ENCODE assay signal across 8 mouse cellular contexts in genomic region chr14:60559826-60560529, GRCm38 (mm10).
DNase-seq lines count a peak whose midpoint lies in the region; ATAC-seq lines count a peak whose summit lies in the region.

No protein-coding gene starts in this region.

- no peak for ATAC-seq in CD4-positive, CD25-positive, alpha-beta regulatory T cell, adult 4 months
- ATAC-seq in neural tube, embryonic 15.5 days (ENCODE audit: low FRiP score), result no peak
- ATAC-seq in forebrain, embryonic 15.5 days (replicated peaks), result 0 out of 2 replicates have a peak, but pooled peaks have one; percentile 19
- ATAC-seq in activated CD4-positive, CD25-positive, alpha-beta regulatory T cell, adult 4 months, result no peak

- H3K9me3 ChIP-seq in neural tube, embryonic 15.5 days (replicated peaks), result no peaks in the 10 kb centered on the region
- no peaks in the 10 kb centered on the region for H3K9me3 ChIP-seq in forebrain, embryonic 15.5 days

- H3K4me1 ChIP-seq in neural tube, embryonic 15.5 days, result peaks cover 12% of the 10 kb centered on the region
- H3K4me1 ChIP-seq in forebrain, embryonic 15.5 days, result peaks cover under 1% of the 10 kb centered on the region; the same call in 1 of the 2 replicates

- no peak overlapping the region for H3K4me2 ChIP-seq in neural tube, embryonic 15.5 days
- no peak overlapping the region for H3K4me2 ChIP-seq in forebrain, embryonic 15.5 days (replicated peaks)

- DNase-seq in CD4-positive, CD25-positive, alpha-beta regulatory T cell, adult 2 months (ENCODE audit: low read depth, low spot score), result peak; percentile 37
- DNase-seq in neural tube, embryonic 10.5 days (ENCODE audit: extremely low spot score, low spot score), result peak; percentile 27
- peak; percentile 20 for DNase-seq in naive thymus-derived CD4-positive, alpha-beta T cell, adult 2 months (ENCODE audit: low read depth)
- no peak for DNase-seq in cerebellum, adult 9-11 months

- no peak overlapping the region for H3K4me3 ChIP-seq in neural tube, embryonic 15.5 days (replicated peaks)
- no peak overlapping the region for H3K4me3 ChIP-seq in forebrain, embryonic 15.5 days

- H3K27ac ChIP-seq in neural tube, embryonic 15.5 days (replicated peaks), result no peak overlapping the region
- H3K27ac ChIP-seq in forebrain, embryonic 15.5 days (replicated peaks), result no peak overlapping the region

- WGBS in neural tube, embryonic 15.5 days, result 83% methylated on average over 13 of the region's 13 CpGs
- WGBS in forebrain, embryonic 15.5 days, result 87% methylated on average over 13 of the region's 13 CpGs

- no peaks in the 10 kb centered on the region for H3K27me3 ChIP-seq in neural tube, embryonic 15.5 days (replicated peaks)
- no peaks in the 10 kb centered on the region for H3K27me3 ChIP-seq in forebrain, embryonic 15.5 days

- H3K36me3 ChIP-seq in neural tube, embryonic 15.5 days, result no peaks in the 10 kb centered on the region
- H3K36me3 ChIP-seq in forebrain, embryonic 15.5 days, result no peaks in the 10 kb centered on the region

- no peak overlapping the region for H3K9ac ChIP-seq in neural tube, embryonic 15.5 days (replicated peaks)
- no peak overlapping the region for H3K9ac ChIP-seq in forebrain, embryonic 15.5 days (replicated peaks)
